9 mouse cellular contexts compared by ENCODE assay signal in genomic region chr7:28148263-28148662, GRCm38 (mm10). TPM values are rescaled to one million over a fixed set of nuclear protein-coding genes. Genes with fewer than 3 reads are reported as not detected.
DNase-seq lines count a peak whose midpoint lies in the region; ATAC-seq and TF ChIP-seq lines count a peak whose summit lies in the region.
"Had no signal": no experiment of that assay in that cellular context is flagged by ENCODE, and none has a peak within 500 bp of the region (broad histone marks: within the 10 kb centered on the region; RNA-seq: fewer than 3 reads in every experiment).

No protein-coding gene starts in this region.

- peaks cover 5% of the 10 kb centered on the region; the same call in 1 of the 2 replicates for H3K9me3 ChIP-seq in embryonic facial prominence, embryonic 13.5 days
- no peaks in the 10 kb centered on the region for H3K9me3 ChIP-seq in hindbrain, embryonic 12.5 days (replicated peaks)

- WGBS in embryonic facial prominence, embryonic 13.5 days, result 29% methylated on average over 3 of the region's 3 CpGs
- WGBS in hindbrain, embryonic 12.5 days, result 19% methylated on average over 3 of the region's 3 CpGs
- 10% methylated on average over 3 of the region's 3 CpGs for WGBS in small intestine, adult 2 months

- H3K4me3 ChIP-seq in embryonic facial prominence, embryonic 13.5 days, result no peak overlapping the region
- H3K4me3 ChIP-seq in hindbrain, embryonic 12.5 days, result no peak overlapping the region
- no peak overlapping the region for H3K4me3 ChIP-seq in small intestine, adult 2 months (ENCODE audit: low read depth, low read length)

- DNase-seq in cerebellum, adult 11 months, result peak; percentile 48
- DNase-seq in cerebellum, adult 11-12 months, result no peak
- peak; percentile 87 for DNase-seq in adrenal gland, postnatal 14 days
- peak; percentile 24 for DNase-seq in layer of hippocampus, adult 9-11 months

- no peak overlapping the region for H3K27ac ChIP-seq in embryonic facial prominence, embryonic 13.5 days
- no peak overlapping the region for H3K27ac ChIP-seq in hindbrain, embryonic 12.5 days
- no peak overlapping the region for H3K27ac ChIP-seq in small intestine, adult 2 months (ENCODE audit: insufficient read depth, low read depth, low read length)

- no peak overlapping the region for H3K4me2 ChIP-seq in embryonic facial prominence, embryonic 13.5 days
- H3K4me2 ChIP-seq in hindbrain, embryonic 12.5 days (replicated peaks), result no peak overlapping the region

- no peak for TF ChIP-seq POLR2A in small intestine, adult 2 months (IDR thresholded peaks at IDR 0.05; ENCODE audit: low read depth, low read length)

- TF ChIP-seq CTCF in small intestine, adult 2 months (IDR thresholded peaks at IDR 0.05; ENCODE audit: extremely low read depth, insufficient read length, insufficient replicate concordance, low read depth, low read length), result peak; percentile 88; the same call in 1 of the 2 replicates

- 0 out of 2 replicates have a peak, but pooled peaks have one; percentile 53 for ATAC-seq in embryonic facial prominence, embryonic 13.5 days (ENCODE audit: insufficient number of reproducible peaks, insufficient read depth, low FRiP score, low TSS enrichment, low read depth)
- ATAC-seq in hindbrain, embryonic 12.5 days (ENCODE audit: low FRiP score), result peak; percentile 71; the same call in 1 of the 2 replicates
- ATAC-seq in megakaryocyte, adult 5-6 weeks (ENCODE audit: poor library complexity, severe bottlenecking), result peak; percentile 59

- no peak overlapping the region for H3K9ac ChIP-seq in embryonic facial prominence, embryonic 13.5 days
- no peak overlapping the region for H3K9ac ChIP-seq in hindbrain, embryonic 12.5 days

- no peaks in the 10 kb centered on the region for H3K36me3 ChIP-seq in embryonic facial prominence, embryonic 13.5 days
- H3K36me3 ChIP-seq in hindbrain, embryonic 12.5 days, result no peaks in the 10 kb centered on the region
- H3K36me3 ChIP-seq in small intestine, adult 2 months (ENCODE audit: control insufficient read depth, insufficient read depth, low read length), result no peaks in the 10 kb centered on the region

- no peaks in the 10 kb centered on the region for H3K27me3 ChIP-seq in embryonic facial prominence, embryonic 13.5 days
- H3K27me3 ChIP-seq in hindbrain, embryonic 12.5 days, result 0 out of 2 replicates have a peak, but pooled peaks cover 5% of the 10 kb centered on the region
- H3K27me3 ChIP-seq in small intestine, adult 2 months (ENCODE audit: control insufficient read depth, insufficient read depth, low read length), result no peaks in the 10 kb centered on the region

- no peaks in the 10 kb centered on the region for H3K4me1 ChIP-seq in embryonic facial prominence, embryonic 13.5 days
- peaks cover 4% of the 10 kb centered on the region for H3K4me1 ChIP-seq in hindbrain, embryonic 12.5 days
- no peaks in the 10 kb centered on the region for H3K4me1 ChIP-seq in small intestine, adult 2 months (ENCODE audit: control insufficient read depth, insufficient read depth, insufficient read length, low read length)

RNA-seq across cellular contexts. Expression of gene 9530053A07Rik, which starts 19.0 kb away (rescaled TPM):
- not detected in 2 replicates for total RNA-seq in adrenal gland, postnatal 14 days (2021)
- polyA plus RNA-seq in embryonic facial prominence, embryonic 13.5 days (2015; fragmentation: Nextera tagmentation; extraction: Ambion mirVana), result 0.03 TPM in 2 replicates
- polyA plus RNA-seq in hindbrain, embryonic 12.5 days (2016; fragmentation: Nextera tagmentation; extraction: Ambion mirVana), result 0.09 and 0.12 TPM in 2 replicates
- not detected in 2 replicates for total RNA-seq in megakaryocyte, adult 5-6 weeks (2015)
- total RNA-seq in megakaryocyte, adult 5-6 weeks (2017), result 0.04 TPM in 1 of 2 replicates, not detected in the other
- 0.01 and 0.57 TPM in 2 replicates for polyA plus RNA-seq in small intestine, adult 2 months (2012; rRNA removed)
- polyA plus RNA-seq: liver, embryonic 16.5 days had no signal

RNA-seq across cellular contexts. Expression of gene Fbl, which starts 21.2 kb away (rescaled TPM):
- total RNA-seq in adrenal gland, postnatal 14 days (2021), result 111 and 122 TPM in 2 replicates
- 140 and 167 TPM in 2 replicates for polyA plus RNA-seq in embryonic facial prominence, embryonic 13.5 days (2015; fragmentation: Nextera tagmentation; extraction: Ambion mirVana)
- 115 and 120 TPM in 2 replicates for polyA plus RNA-seq in hindbrain, embryonic 12.5 days (2016; fragmentation: Nextera tagmentation; extraction: Ambion mirVana)
- 75.0 and 75.5 TPM in 2 replicates for total RNA-seq in megakaryocyte, adult 5-6 weeks (2015)
- 85.1 and 88.7 TPM in 2 replicates for total RNA-seq in megakaryocyte, adult 5-6 weeks (2017)
- polyA plus RNA-seq in small intestine, adult 2 months (2012; rRNA removed), result 15.7 and 26.6 TPM in 2 replicates

RNA-seq across cellular contexts. Expression of gene Dyrk1b, which starts 31.0 kb away (rescaled TPM):
- 34.7 and 35.0 TPM in 2 replicates for total RNA-seq in adrenal gland, postnatal 14 days (2021)
- 14.8 and 14.9 TPM in 2 replicates for polyA plus RNA-seq in embryonic facial prominence, embryonic 13.5 days (2015; fragmentation: Nextera tagmentation; extraction: Ambion mirVana)
- polyA plus RNA-seq in hindbrain, embryonic 12.5 days (2016; fragmentation: Nextera tagmentation; extraction: Ambion mirVana), result 21.5 and 21.7 TPM in 2 replicates
- total RNA-seq in megakaryocyte, adult 5-6 weeks (2015), result 3.0 and 3.5 TPM in 2 replicates
- 2.7 and 5.3 TPM in 2 replicates for total RNA-seq in megakaryocyte, adult 5-6 weeks (2017)
- polyA plus RNA-seq in small intestine, adult 2 months (2012; rRNA removed), result 19.0 and 58.6 TPM in 2 replicates
